Mouse (Mus musculus) heart, postnatal 0 days (tissue): ENCODE data around the gene Sucla2.

Experiments used
- CTCF ChIP-seq: IDR thresholded peaks from 2 replicates; pipeline ENCODE4 v1.5.1; 2016; ENCODE audit warnings: antibody characterized with exemption, control low read depth, low read depth
- EP300 ChIP-seq: IDR thresholded peaks from 2 replicates; pipeline ENCODE4 v1.6.1; 2016; ENCODE audit warnings: antibody characterized with exemption, low read depth

DNA sequence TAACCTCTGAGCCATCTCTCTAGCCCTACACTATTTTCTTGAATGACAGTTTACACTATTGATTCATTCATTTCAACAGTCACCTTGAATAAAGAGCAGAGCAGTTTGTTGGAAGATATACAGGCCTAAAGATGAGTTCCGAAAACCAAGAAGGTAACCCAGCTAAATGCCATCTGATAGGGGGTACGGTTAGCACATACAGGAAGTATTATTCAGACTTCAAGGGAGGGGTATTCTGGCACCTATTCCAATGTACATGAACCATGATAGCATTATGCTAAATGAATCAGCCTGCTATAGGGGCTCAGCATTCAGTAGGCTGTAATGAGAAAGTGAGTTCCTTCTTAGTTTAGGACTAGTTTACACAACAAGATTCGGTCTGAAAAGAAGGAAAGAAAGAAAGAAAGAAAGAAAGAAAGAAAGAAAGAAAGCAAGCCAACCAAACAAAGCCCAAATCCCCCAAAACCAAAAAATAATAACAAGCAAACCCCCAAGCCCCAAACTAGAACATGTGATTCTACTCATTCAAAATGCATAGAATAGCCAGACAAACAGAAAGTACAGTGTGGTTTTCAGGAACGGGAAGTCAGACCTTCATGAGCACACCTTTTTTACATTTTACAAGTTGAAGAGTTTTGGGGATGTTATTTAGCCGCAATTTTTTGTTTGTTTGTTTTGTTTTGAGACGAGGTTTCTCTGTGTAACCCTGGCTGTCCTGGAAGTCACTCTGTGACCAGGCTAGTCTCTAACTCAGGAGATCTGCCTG, 16.3 kb upstream of the Sucla2 start:
- no peak for TF ChIP-seq EP300
- no peak for TF ChIP-seq CTCF
